Mouse (Mus musculus): Measurements from ENCODE around the gene Mdfi.
"Not testable (repeated sequence)": the region's sequence is repeated elsewhere in the genome, so short reads cannot be mapped to it uniquely, and the experiment has no call there.

Mdfi gene

DNA sequence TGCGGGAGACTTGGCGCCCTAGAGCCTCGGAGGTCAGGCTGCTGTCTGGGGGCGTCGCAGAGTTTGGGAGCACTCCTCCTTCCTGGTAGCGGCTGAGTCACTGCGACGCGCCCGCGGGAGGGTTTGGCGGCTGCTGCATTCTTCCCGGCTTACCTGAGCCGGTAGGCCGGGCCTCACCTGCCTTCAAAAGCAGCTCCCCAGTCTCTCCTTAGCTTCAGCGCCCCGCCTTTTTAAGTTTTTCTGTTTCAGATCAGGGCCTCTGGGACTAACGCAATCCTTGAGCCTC, at the start of gene Mdfi:
Mdfi (minus strand) TSS at position 210 of the 286 bp plus-strand sequence.
- DNase-seq (ENCODE audit: low spot score): no peak

DNA sequence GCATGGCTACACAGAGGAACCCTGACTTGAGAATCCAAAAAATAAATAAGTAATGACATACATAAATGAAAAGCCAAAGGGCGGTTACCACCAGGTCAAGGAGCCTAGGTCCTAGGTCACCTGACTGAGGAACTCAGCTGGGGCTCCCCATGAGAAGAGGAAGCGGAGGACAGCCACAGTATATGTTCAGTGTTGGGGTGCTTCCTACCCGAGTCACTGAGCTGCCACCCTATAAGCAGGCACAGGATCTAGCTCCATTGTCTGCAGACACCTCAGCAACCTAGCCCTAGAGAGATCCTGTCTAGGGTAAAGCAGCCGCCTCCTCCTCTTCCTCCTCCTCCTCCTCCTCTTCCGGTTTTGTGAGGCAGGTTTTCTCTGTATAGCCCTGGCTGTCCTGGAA, 48.6 kb upstream of the Mdfi start:
- no peak for DNase-seq (ENCODE audit: low spot score)

DNA sequence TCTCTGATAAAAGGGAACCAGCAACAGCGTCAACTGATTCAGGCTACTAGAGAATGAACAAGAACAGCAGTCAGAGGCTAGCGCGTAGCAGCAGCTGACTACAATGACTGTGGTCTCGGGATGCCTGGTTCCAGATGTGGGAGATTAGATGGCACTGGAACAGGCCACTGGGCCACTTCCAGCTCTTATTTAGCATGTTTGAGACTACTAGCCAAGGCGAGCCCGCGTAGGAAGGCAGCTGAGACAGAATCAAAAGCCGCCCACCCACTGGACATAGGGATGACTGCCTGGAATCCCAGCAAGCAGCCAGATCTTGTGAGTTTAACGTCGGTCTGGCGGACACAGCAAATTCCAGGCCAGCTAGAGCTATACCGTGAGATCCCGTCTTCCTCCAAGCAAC, 46.8 kb upstream of the Mdfi start:
- no peak for DNase-seq (ENCODE audit: low spot score)

DNA sequence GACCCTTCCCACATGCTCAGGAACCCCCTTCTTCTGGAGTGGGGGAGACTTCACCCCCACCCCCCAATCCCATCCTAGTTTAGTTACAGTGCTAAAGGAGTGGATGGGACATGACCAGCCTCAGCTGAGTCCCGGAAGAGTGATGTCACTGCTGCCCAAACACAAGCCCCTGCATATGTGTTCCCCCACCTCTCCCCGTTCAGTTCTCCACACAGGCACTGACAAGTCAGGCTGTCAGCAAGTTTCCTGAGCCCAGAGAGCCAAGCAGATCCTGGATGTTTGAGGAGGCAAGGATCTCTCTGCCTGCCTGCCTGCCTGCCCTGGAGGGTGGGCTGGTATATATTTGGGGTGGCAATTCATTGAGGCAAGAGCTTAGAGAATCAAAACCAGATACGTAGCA, 44.7 kb upstream of the Mdfi start:
- DNase-seq (ENCODE audit: low spot score): no peak

GRCm38 (mm10) chr17:47878378-47879089, 44.0 kb upstream of the Mdfi start:
- no peak for DNase-seq (ENCODE audit: low spot score)

DNA sequence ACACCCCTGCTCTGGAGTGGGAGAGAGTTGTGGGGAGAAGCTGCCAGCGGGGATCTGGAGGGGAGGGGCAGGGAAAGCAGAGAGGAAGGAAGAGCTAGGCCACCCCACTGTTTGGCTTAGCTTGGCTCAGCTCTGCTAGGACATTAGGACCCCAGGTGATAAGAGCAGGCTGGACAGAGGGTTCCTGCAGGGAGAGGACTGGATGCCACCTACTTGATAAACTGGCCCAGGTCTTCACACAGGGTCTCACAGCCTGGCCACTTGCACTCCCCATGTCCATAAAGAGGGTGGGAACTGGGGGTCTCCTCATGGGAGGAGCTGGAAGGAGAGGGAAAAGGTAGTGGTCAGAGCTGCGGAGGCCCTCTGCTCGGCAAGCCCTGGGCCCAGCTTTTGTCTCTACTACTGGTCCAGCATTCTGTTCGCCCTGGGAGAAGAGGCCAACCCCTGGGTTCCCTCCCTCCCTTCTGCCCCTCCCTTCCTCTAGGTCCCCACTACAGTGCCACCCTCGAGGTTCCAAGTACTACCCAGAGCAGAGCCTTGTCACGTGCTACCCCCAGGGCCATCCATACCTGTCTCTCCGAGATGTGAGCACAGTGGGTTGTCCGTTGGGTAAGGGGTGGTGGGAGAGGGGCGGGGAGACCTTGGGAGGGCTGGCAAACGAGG, 43.4 kb upstream of the Mdfi start:
- DNase-seq (ENCODE audit: low spot score): no peak

GRCm38 (mm10) chr17:47876776-47877714, 42.6 kb upstream of the Mdfi start:
- no peak for DNase-seq (ENCODE audit: low spot score)

- peak; percentile 85 for DNase-seq (ENCODE audit: low spot score)
Measured at GRCm38 (mm10) chr17:47873341-47873791, 38.9 kb upstream of the Mdfi start.

GRCm38 (mm10) chr17:47872311-47873011, 38.0 kb upstream of the Mdfi start:
- DNase-seq (ENCODE audit: low spot score): no peak

DNA sequence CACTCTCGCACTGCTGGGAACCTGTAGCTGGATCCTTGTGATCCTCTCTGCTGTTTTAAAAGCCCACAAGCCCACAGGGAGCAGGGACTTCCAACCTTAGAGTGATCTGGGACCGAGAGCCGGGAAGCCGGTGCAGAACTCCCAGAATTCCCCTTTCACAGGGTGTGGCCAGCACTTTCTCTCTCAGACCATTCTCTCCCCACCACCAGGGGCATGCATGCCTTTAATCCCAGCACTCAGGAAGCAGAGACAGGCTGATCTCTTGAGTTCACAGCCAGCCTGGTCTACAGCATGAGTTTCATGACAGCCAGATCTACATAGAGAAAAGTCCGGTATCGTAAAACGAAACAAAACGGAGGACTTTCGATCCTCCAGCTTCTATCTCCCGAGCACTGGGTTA, 35.4 kb upstream of the Mdfi start:
- no peak for DNase-seq (ENCODE audit: low spot score)

DNA sequence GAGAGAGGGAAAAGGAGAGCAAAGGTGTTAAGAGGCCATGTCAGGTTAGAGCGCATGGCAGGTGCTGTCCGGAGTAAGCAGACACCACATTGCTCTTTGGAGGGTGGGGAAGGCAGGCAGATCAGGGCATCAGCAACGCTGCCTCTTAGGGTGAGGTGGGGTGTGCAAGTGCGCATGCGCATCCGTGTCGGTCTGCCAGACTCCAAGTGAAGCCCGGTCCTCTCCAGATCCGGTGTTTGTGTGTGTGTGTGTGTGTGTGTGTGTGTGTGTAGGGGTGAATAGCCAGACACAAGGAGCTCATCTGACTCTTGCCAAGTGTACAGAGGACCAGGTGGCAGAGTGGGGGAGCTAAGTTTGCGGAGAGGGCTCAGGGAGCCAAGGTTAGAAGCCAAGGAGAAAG, 31.5 kb upstream of the Mdfi start:
- no peak for DNase-seq (ENCODE audit: low spot score)

DNA sequence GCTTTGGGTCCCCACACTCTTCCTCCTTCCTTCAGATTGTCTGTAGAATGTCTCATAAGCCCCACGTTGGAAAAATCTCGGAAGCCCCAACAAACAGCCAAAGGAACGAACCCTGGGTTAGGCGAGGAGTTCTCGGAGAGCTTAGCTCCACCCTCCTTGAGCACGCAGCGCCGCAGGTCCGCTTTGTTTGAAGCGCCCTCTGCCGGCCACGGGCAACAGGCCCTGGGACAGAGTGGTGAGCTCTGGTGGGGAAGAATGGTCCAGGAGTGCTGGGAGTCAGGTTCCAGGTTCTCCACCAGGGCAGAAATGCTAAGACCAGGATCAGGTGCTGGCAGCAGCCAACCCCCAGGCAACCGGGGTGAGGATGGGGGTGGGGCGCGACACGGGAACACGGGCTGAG, 30.0 kb upstream of the Mdfi start:
- DNase-seq (ENCODE audit: low spot score): no peak

- no peak for DNase-seq (ENCODE audit: low spot score)
Measured at GRCm38 (mm10) chr17:47863437-47863836, 28.9 kb upstream of the Mdfi start.

DNA sequence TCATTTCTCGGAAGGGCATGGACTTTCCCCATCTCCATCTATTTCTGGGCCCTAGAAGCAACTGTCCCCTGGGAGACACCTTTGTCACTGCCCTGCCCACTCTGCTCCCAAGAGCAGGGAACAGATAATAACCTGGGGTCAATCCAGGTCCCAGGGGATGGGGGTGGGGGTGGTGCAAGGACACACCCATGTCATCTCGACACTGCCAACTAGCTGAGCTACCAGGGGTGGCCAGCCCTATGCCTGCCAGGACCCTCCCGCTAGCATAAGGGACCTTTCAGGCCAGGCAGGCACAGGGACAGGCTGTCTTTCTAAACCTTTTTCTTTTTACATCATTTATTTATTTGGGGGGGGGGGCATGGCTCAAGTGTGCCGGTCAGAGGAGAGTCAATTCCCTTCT, 28.5 kb upstream of the Mdfi start:
- no peak for DNase-seq (ENCODE audit: low spot score)

DNA sequence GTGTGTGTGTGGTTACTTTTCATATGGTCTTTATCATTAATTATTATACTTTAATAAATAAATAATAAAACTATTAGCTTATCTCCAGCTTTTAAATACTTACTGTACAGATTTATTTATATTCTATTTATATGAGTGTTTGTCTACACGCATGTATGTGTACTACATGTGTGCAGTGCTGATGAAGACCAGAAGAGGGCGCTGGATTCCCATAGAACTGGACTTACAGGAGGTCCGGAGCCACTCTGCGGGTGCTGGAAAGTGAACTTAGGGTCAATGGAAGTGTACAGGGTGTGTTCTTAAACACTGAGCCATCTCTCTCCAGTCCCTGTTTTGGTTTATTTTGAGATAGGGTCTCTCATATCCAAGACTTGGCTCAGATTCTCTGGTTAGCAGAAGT, 21.1 kb upstream of the Mdfi start:
- no peak for DNase-seq (ENCODE audit: low spot score)

GRCm38 (mm10) chr17:47854908-47855307, 20.4 kb upstream of the Mdfi start:
- no peak for DNase-seq (ENCODE audit: low spot score)

DNA sequence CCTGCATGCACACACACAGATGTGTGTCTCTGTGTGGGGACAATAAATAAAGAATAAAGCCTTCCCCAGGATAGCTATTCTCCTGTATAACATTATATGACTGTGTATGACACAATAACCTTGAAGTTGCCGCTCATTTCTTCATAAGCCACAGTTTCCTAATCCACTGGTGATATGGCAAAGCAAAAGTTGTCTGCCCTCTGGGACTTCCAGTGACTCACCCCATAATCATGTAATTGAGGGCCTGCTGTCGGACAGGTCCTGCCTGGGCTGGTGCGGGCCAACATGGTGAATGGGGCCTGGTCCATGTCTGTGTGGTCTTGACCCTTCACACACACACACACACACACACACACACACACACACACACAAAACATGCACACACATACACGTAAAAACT, 19.3 kb upstream of the Mdfi start:
- DNase-seq (ENCODE audit: low spot score): no peak

- DNase-seq (ENCODE audit: low spot score): no peak
Measured at GRCm38 (mm10) chr17:47853336-47853735, 18.8 kb upstream of the Mdfi start.

GRCm38 (mm10) chr17:47851798-47852360, 17.4 kb upstream of the Mdfi start:
- DNase-seq (ENCODE audit: low spot score): not testable (repeated sequence)

DNA sequence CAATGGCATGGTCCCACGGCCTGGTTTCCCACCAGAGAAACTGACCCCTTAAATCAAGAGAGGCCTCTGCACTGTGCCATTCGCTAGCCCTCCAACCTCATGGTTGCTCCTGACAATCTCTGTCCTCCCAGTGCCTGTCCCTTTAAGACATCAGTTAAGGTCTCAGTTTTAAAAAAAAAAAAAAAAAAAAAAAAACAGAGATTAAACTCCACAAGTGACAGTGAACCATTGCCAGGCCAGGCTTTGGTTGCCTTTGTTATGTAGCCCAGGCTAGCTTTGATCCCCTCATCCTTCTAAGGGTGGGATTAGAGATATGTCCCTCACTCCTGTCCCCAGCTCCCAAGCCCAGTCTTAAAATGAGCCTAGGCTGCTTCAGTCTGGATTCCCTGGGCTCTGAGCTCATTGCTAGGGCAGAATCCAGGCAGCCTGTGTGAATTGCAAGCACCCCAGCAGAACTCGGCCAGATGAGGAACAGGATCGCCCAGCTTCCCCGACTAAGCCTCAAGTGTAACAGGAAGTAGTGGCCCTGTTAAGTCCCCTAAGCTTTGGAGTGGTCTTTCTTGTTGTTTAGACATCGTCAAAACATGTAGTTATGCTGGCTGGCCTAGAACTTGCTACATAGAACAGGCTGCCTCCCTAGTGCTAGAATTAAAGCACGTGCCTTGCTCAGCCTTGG, 16.3 kb upstream of the Mdfi start:
- DNase-seq (ENCODE audit: low spot score): no peak

GRCm38 (mm10) chr17:47850035-47850434, 15.5 kb upstream of the Mdfi start:
- no peak for DNase-seq (ENCODE audit: low spot score)
